Mouse (Mus musculus) CD4-positive, CD25-positive, alpha-beta regulatory T cell, adult 4 months (primary cell): Measurements from ENCODE around the gene Exoc7. TPM values are rescaled to one million over a fixed set of nuclear protein-coding genes. Genes with fewer than 3 reads are reported as not detected.
A peak's percentile ranks its signal among the peaks of the same experiment; 100 is the strongest.

ENCODE experiments used
- ATAC-seq: one replicate; pipeline ENCODE4 v1.8.0; 2017
- polyA plus RNA-seq, 2 experiments: library from polyadenylated mRNA; unstranded; fragments of 100-300 nt; shearing (Covaris generic); gene quantifications; one replicate each; pipeline ENCODE4 v1.2.1; 2017

The Exoc7 gene
- polyA plus RNA-seq = 100 to 1,000 TPM in 1 of 2 experiments, 10 to 100 TPM in 1; 98.4 to 123 TPM

DNA sequence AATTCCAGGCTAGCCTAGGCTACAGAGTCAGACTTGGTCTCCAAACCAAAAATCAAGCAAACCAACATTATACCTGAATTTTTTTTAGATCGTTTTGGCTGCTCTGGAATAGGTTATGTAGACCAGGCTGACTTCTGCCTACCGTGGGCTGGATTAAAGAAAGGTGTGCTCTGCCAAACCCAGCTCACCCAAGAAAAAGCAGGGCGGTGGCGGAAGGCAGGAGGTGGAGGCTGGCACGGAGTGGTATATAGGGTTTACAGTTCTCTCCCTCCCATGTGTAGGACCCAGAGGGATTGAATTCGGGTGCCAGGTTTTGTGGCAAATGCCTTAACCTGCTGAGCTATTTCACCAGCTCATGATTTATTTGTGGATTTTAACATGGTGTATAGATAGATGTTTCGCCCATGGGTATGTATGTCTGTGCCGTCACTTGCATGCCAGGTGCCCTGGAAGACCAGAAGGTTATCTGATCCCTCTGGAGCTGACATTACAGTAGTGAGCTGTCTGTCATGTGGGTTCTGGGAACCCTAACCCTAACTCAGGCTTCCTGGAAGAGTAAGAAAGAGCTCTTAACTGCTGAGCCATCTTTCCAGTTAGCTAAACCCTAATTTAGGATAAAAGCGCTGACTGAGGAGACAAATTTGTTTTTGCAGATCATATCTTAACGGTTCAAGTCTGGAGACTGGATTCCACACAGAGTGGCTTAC lies at the start of gene Exoc7:
TSS of gene Exoc7 (minus strand) at position 215 of the 707 bp plus-strand sequence.
- no peak for ATAC-seq

DNA sequence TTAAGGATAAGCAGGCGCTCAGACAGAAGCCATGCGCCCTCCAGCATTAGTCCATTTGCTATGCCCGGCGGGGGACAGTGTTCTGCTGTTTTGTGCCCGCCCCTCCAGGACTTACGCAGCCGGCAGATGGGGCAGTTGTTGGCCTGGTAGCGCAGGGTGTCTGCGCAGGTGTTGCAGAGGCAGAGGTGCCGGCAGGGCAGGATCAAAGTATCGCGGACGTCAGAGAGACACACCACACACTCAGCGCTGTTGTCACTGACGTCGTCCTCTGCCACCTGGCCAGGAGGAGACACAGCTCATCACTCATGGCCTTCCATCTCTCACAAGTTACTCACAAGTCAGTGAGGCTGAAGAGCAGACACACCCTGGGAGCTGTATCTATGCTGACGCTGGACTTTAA lies 47.5 kb upstream of the Exoc7 start:
- ATAC-seq = no peak

DNA sequence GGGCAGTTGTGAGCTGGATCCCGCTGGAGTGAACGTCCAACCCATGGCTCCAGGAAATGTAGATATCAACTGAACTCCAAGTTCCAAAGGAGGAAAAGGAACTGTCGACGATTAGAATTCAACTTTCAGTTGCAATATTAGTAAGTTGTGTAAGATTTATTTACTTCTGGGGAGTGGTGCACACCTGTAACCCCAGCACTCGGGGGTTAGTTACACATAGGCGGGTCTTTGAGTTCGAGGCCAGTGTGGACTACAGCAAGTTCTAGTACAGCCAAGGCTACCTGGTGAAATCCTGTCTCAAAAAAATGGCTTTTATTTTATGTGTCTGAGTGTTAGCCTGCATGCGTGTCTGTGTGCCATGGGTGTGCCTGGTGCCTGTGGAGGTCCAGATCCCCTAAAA lies 46.5 kb upstream of the Exoc7 start:
- ATAC-seq = no peak

DNA sequence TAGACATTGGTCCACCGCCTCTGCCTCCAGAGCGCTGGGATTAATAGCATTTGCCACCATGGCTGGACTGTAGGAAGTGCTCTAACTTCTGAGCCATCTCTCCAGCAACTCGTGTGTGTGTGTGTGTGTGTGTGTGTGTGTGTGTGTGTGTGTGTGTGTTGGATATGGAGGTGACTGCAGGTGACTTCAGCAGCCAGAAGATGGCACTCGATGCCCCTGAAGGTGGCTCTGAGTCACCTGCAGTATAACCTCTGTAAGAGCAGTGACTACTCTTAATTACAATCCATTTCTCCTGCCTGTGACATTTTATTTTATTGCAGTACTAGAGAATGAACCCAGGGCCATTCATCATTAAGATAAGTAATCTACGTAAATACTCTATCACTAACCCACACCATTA lies 44.3 kb upstream of the Exoc7 start:
- no peak for ATAC-seq

DNA sequence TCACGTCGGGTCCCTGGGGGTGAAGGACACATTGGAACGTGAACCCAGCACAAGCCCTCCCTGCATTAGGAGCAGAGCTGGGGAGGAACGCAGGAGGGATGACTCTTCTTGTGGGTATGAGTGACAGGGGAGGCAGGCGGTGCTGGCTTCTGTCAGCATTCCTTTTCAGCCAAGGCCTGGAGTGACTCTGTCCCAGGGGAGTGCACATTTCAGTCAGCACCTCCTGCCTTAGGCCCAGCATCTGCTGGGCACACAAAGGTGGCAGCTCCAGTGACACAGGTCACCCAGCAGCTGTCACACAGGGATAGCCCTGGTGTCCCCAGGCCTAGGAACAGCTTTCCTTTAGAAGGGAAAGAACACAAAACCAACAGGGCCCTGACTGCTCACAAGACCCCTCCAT lies 40.9 kb upstream of the Exoc7 start:
- no peak for ATAC-seq

DNA sequence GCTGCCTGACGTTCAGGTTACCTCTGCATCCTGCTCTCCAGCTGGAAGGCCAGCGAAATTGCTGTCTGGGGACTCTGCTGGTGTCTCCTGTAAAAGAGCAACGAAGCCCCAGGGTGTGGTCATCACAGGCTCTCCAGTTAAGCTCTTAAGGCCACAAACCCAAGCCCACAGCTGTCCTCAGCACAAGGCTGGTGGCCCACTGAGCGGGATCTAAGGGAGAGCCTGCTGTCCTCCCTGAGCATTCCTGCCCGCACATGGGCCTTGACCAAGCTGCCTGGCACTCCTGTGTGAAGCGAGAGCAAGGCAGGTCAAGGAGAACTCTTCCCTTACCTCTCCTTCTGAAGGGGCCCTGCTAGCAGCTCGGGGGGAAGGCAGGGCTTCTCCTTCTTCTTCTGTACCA lies 40.0 kb upstream of the Exoc7 start:
- ATAC-seq = no peak

DNA sequence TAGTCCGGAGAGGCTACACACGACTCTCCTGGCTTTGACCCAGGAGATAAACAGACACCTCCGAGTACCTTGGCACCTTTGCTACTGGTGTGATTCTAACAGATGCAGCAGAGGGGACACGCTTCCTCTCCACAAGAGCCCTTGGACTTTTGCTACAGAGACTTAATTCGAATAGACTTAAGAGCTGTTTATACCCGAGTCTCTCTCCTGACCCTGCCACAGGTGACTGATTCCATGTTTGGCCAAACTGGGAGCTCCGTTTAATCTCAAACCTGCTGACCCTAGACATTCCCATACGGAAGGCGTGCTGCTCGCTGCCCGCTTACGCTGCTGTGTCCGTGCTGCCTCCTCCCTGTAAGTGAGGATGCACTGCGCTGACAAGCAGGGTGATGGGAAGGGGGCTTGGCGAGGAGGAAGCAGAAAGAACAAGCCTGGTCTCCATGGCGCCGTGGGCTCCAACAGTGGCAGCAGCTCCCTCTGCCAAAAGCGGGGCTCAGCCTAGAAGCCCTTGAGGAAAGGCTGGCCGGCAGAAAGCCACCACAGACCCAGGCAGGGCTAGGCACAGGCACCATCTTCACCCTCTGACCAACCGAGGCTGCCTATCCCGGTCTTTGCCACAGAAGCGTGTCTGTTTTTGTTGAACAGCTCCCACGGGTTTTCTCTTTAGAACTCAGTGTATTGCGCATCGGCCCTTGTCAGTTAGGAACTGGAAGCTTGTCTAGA lies 35.2 kb upstream of the Exoc7 start:
- ATAC-seq = no peak

DNA sequence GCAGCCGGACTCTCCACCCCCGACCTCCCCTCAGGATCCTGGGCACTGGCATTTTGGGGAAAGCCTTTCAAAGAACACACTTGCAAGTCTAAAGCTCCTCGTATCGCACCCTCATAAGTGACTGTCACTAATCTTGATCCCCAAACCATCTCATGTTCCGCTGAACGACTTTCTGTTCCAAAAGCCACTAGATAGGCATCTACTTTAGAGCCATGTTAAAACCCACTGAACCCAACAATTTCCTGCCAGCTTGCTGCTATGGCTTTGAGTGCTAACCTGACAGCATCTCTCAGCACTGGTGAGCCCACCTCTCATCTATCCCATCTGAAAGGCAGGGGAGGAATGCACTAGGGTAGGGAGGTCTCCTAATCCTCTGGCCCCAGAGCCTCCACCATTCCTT lies 30.5 kb upstream of the Exoc7 start:
- no peak for ATAC-seq

DNA sequence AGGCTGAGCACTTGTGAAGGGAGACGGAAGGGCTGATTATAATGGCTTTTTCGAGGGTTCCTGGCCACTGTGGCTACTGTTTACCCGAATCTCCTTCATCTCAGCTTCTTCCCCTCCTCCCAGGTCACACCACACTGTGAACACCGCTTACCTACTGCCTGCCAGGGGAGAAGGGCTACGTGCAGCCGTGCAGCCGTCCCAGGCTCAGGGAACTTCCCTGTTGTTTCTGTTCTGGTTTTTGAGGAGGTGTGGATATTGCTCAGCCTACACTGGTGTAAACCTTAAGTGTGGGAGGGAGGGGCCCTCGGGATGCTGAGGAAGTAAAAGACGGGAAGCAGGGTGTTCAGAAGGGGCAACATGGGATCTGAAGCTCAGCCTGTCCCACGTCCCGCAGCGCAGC lies 30.0 kb upstream of the Exoc7 start:
- ATAC-seq = no peak

DNA sequence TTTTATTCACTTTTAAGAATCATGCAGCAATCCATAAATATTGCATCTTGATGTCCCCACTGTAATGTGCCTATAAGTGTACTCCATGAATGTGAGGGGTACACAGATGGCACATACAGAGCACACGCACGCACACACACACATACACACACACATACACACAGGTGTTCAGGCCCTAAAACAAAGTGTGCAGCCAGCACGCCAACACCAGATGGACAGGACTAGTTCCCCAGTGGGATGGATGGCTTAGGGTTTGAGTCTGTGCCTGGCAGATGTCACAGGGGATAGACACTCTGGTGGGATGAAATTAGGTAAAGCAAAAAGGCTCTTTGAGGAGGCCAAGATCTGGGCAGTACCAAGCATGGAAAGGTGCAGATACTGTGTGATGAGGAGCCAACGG lies 29.4 kb upstream of the Exoc7 start:
- ATAC-seq = no peak

DNA sequence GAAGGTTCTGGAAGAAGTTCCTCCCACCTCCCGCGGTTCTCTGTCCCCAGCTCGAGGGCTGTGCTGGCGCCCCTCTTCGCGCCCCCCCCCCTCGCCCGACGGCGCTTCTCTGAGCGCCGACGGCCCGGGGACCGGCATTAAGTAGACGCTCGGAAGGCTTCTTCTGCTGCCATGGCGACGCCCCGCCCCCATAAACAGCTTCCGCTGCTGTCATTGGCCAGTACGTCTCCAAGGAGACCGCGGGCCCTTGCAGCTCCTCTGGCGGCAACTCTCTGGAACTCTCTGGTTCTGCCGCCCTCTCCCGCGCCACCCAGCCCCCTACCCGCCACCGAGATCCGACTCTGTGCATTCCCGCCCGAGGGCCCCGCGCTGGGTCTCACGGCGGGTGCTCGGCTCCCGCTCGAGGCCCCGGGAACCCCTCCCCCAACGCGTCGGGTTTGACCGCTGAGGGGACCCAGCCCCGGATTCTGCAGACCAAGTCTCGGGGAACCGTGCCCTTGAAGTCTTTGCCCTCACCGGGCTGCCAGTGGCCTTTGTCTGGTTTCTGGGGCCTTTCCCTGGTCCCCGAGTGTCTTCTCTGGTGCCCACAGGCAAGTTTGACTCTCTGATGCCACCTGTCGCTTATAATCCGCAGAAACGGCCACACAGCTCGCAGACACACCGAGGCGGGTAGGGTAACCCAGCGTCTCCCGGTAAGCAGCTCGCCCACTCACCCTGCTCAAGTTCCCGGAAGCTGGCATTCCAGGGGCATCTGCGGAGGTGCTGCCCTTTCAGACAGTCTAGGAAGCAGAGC lies 28.4 kb upstream of the Exoc7 start, which contains the start of gene Foxj1:
TSS of gene Foxj1 (minus strand) at position 156 of the 793 bp plus-strand sequence.
- peak; percentile 99 for ATAC-seq

DNA sequence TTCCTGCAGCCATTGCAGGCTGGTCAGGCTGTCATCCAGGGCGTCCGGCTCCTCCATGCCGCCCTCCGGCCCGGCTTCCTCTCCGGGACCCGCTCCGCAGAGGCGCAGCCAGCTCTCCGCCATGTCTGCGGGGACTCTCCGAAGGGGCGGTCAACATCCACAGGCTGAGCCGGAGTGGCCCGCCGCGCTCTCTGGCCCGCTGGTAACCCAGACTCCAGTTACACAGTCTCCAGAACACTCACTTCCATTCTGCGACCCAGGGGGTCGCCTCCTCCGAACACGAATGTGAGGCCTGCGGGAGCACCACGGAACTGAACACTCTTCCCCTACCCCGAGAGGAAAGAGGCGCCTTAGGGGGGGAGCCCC lies 27.4 kb upstream of the Exoc7 start:
- no peak for ATAC-seq

DNA sequence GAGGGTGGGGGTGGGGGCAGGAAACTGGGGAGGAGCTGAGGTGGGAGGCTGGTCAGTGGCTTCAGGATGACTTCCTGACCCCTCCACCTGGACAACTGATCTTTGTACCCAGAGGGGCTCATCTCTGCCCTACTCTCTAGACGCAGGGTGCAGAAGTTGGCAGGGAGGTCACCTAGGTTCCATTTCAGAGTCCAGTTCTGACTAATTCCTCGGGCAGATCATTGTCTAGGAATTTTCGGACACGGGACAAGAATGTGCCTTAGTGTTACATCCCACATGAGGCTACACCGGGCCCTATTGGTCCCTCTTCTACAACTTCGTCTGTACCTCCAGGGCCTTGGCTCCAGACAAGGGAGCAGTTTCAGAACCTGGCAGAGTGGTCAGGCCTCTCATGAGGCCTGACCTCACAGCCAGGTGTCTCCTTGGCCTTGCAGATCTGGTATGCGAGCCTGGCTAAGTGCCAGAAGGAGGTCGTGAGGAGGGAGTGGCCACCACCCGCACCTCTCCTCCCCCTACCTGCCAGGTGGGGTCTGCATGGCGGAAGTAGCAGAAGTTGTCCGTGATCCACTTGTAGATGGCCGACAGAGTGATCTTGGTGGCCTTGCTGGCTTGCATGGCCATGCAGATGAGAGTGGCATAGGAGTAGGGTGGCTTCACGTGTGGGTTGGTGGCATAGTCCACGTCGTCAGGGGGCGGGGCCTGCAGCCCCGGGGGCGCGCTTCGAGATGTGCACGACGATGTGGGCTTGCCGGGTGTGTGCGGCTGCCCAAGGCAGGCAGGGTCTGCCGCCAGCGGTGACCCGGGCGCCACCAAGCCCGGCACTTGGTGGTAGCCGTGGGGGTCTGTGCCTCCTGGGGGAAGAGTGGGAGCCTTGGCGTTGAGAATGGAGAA lies 26.7 kb upstream of the Exoc7 start:
- no peak for ATAC-seq

DNA sequence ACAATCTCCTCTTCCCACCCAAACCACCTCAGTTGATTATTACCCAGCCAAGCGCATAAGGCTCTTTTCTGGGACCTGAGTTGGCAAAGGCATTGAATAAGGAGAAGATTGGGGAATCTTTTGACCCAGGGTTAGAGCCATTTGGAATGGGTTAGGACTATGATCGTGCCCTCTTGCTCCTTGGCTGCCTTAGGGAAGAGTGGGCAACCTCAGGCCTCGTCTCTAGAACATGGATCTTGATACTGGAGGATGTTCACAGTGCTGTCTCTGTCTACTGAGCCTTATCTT lies 25.9 kb upstream of the Exoc7 start:
- no peak for ATAC-seq

DNA sequence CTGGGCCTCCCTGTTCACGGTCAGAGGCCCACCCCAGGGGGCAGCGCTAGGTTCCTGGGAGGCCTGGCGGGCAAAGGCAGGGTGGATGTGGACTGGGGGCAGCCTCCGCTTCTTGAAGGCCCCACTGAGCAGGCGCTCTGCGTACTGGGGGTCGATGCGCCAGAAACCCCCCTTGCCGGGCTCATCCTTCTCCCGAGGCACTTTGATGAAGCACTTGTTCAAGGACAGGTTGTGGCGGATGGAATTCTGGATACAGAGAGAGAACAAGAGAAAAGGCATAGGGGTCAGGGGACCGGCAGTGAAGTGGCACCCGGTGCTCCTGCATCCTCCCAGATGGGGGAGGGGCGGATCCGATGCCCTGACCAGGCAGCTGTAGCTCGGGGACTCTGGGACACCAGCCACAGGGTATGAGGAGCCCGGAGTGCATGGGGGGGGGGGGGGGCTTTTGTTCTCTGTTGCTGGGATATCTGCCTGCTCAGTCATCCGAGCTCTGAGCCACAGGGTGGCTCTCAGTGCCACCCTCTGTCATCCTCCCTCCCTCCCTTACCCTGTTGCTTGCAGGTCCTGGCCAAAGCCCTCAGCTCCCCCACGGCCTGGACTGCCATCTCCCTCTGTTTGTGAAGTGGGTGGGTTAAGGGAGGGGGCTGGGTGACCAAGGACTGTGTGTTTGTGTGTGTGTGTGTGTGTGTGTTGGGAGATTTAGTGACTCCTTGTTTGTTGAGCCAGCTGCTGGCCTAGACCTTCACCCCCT lies 25.4 kb upstream of the Exoc7 start:
- ATAC-seq = no peak

DNA sequence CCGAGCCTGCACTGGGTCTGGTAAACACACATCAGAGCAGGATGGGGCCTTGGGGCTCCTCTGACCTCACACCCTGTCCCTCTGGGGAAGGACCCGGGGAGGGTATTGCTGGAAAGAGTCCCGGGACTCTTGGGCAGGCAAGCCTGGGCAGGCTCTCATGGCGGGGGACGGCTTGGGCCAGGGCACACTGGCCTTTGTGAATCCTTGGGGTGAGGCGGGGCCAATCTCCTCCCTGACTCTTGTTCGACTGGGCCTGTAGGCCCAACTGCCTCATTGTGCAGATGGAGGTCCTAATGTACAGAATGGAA lies 23.1 kb upstream of the Exoc7 start:
- no peak for ATAC-seq

DNA sequence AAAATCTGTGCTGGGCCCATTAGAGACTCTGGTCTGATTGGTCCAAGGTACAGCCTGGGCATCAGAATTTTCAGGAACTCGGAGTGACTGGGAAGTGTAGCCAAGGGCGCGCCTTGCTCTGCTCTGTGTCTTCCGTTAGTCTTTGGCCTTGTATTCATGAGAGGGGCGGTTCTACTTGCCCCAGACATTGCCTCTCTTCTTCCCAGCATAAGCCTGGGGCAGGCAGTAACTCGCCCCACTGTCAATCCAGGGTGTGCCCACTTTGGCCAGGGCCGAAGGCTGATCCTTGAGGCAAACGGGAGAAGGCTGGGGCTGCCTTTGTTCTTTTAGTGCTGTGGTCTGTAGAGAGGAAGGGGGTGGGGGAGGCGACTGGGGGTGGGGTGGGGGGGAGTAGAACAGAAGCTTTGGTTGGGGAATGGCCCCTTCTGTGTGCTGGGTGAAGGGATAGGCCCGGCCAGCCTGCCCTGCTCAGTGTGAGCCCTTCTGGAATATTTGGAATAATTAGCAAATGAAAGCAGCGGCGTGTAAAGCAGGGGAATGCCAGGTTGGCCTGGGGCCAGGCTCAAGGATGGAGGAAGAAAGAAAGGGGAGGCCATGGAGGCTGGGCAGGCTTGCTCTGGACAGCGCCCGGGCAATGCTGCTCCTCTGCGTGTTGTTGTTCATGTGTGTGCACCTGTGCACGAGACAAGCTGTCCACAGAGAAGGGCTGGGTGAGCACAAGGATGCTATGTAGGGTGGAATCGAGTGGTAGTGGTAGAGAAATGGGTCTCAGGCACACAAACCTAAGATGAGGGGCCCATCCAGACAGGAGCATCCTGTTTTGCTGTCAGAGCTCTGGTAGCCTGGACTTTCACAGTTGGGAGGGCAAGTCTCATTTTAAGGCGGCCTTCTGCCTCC lies 22.5 kb upstream of the Exoc7 start:
- ATAC-seq = no peak

DNA sequence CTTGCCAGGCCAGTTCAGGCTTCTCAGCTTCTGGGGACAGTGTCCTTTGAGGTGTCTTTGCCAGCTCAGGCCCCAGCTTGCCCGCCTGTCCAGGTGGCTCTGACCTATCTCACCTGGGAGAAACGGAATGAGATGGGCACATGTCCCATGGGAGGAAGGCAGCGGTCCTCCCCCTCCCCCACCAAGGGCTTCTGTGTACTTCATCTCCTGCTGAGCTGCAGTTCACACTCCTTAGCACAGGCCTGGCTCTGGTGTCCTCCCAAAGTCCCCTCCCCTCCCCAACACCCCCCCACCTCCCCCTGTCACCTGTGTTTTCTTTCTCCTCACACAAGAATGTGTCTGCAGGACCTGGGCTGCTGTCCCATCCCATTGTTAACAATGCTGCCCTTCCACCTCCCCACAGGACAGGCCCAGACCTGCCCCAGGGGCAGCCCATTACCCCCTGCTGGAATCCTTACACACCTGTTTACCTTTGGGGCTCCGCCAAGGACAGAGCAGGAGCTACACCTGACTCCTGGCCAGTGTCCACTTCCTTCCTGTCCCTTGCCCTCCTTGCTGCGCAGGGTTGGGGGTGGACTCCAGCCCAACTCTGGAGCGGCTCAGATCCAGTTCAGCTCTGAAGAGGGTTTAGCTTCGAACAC lies 20.1 kb upstream of the Exoc7 start:
- ATAC-seq = no peak

DNA sequence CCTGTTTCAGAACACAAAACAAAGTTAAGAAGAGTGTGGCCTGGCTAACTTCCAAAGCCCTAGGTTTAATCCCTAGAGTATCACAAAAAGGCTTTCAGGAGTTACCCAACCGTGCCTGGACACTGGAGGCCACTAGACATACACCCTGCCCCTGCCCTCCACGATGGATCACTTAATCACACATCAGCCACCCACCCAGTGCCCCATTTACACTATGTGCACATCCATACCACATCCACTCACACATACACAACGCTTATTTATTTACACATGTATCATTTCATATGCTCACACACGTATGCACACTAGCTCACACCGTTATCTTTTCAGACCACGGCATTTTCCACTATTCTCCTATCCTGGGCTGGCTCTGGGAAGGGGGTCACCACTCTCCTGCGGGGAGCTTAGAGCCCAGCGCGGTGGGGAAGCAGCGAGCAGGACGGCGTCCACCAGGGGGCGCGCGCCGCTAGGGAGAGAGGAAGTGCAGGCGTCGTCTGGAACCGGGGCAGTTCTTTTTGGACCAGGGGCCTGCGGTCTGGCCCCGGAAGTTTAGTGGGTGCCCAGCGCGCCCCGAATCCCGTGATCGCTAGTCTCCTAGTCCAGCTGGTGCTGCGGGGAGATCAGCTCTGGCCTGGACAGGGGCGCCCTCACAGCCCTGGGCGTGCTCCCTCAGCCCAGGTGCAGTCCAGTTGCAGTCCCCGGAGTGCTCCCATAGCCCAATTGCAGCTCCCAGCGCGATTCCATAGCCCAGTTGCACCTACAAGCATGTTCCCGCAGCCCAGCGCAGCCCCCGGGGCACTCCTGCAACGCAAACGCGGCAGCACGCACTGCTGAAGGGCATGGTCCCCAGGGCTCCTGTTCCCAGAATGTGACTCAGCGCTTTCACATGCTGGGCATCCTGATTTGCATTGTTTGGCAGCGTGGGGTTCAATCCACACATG lies 12.0 kb upstream of the Exoc7 start:
- peak; percentile 83 for ATAC-seq
